Mouse (Mus musculus): ENCODE measurements around the gene Grin2c. TPM values are rescaled to one million over a fixed set of nuclear protein-coding genes. Genes with fewer than 3 reads are reported as not detected.

The Grin2c gene
- polyA plus RNA-seq, 1 experiment from 2014 or later, result 0.24 TPM

DNA sequence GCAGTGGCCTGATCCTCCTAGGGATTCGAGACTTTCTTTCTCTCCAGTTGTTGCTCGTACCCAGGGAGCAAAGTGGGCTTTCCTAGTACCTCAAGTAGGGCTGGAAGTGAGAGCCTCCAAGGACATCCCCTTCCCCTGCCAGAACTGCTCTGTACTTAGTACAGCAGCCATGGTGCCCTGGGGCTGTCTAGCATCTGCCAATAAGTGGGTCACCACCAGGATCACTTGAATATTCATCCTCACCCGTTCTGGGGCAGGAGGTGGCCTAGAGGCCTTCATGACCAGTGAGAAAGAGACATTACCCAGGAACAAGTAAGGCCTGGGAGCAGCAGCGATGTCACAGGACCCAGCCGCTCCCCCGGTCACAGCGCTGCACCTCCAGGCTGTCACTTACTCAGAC lies 57.1 kb downstream of the Grin2c start:
- Histone ChIP-seq H3K36me3 (ENCODE audit: control insufficient read depth, insufficient read depth, low read length) (peaks cover 7% of the 10 kb centered on the region; the same call in 1 of the 2 replicates), H3K27me3 (ENCODE audit: control insufficient read depth, insufficient read depth, low read length) (no peaks in the 10 kb centered on the region), H3K9ac (replicated peaks; ENCODE audit: low read depth, low read length) (no peak overlapping the region), H3K4me1 (ENCODE audit: control insufficient read depth, insufficient read depth, low read length) (no peaks in the 10 kb centered on the region), H3K27ac (ENCODE audit: low read depth, low read length) (no peak overlapping the region), H3K4me2 (ENCODE audit: low read depth, low read length) (no peak overlapping the region), H3K4me3 (ENCODE audit: low read depth, low read length) (no peak overlapping the region), H3K9me3 (ENCODE audit: control insufficient read depth, low read length) (no peaks in the 10 kb centered on the region)
- 76% methylated on average over 7 of the region's 7 CpGs for WGBS
- ATAC-seq (ENCODE audit: low read depth), result no peak

DNA sequence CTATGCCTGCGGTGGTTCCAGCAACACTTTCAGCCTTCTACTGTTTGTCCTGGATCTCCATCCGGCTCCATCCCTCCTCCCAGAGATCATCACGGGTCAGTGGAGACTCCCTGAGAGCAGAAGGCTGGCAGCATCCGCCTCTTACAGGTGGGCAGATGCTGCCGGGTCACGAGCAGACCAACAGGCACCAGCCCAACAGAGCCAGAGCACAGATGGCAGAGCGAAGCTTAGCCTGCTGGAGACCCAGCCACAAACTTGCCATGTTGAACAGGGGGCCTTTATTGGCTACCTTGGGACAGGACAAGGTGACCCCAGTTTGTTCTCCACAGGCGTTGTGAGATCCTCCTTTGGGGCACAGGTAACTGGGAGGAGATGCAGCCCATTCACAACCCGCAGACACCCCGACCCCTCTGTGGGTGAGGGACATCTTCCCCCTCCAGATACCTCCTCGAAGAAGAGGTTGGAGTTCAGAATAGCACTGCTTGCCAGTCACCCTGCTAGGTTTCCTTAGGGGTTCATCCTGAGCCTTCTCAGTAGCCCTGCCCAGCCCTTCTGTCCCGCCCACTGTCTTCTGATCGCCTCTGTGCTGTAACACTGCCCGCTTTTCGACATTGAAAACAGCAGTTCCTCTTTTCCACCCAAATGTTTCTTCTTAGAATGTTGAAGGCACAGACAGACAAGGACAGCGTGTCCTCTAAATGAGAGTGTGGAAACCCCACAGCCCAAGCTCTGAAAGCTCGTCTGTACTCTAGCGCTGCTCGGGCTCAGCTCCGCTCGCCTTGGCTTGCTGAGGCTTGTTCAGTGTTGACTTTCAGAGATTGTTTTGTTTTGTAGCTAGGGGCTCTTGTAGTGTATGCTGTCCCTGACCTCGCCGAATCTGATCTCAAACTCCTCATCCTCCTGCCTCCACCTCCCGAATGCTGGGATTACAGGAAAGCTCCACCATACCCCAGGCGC lies 58.0 kb downstream of the Grin2c start:
- H3K27ac ChIP-seq (ENCODE audit: low read depth, low read length), result no peak overlapping the region
- WGBS, result 83% methylated on average over 25 of the region's 25 CpGs
- H3K36me3 ChIP-seq (ENCODE audit: control insufficient read depth, insufficient read depth, low read length), result peaks cover 7% of the 10 kb centered on the region; the same call in 1 of the 2 replicates
- H3K9me3 ChIP-seq (ENCODE audit: control insufficient read depth, low read length), result no peaks in the 10 kb centered on the region
- H3K4me2 ChIP-seq (ENCODE audit: low read depth, low read length), result no peak overlapping the region
- H3K9ac ChIP-seq (replicated peaks; ENCODE audit: low read depth, low read length), result no peak overlapping the region
- H3K27me3 ChIP-seq (ENCODE audit: control insufficient read depth, insufficient read depth, low read length), result no peaks in the 10 kb centered on the region
- no peaks in the 10 kb centered on the region for H3K4me1 ChIP-seq (ENCODE audit: control insufficient read depth, insufficient read depth, low read length)
- ATAC-seq (ENCODE audit: low read depth), result no peak
- no peak overlapping the region for H3K4me3 ChIP-seq (ENCODE audit: low read depth, low read length)

DNA sequence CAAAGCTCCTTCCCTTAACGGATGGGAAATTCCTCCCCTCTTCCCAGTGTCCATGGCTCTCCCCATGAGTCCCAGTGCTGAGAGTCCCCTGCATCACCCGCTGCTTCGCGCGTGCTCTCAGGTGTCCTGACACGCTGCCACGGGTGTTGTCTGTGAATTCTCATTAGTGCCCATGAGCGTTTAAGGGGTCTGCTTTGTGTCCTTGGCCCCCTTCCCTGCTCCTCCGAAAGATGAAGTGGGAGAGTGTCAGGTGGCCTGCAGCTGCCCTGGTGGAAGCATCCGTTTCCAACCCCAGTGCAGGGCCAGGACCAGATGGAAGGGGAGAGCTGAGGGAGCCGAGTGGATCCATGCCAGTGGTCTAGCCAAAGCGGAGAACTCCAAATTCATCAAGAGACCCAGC lies 58.9 kb downstream of the Grin2c start:
- WGBS, result 61% methylated on average over 12 of the region's 12 CpGs

DNA sequence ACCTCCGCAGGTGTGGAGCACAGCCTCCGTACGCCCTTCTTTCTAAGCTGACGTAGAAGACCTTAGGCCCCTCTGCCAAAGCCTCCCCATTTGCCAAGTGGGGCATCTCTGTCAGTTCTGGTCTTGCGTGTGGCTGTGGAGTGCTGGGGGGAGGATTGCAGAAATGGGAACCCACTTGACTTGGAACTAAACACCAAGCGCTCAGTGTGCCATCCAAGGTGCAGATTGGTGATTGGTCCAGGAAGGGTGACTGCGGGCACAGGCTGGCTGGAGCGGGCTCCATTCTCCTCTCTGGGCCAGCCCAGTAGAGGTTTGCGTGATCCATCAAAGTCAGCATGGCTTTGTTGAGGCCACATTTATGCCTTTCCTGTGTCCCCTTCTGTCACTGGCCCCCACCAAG lies 64.3 kb downstream of the Grin2c start:
- ATAC-seq (ENCODE audit: low read depth), result no peak
- Histone ChIP-seq H3K27me3 (ENCODE audit: control insufficient read depth, insufficient read depth, low read length) (no peaks in the 10 kb centered on the region), H3K9me3 (ENCODE audit: control insufficient read depth, low read length) (no peaks in the 10 kb centered on the region), H3K36me3 (ENCODE audit: control insufficient read depth, insufficient read depth, low read length) (peaks cover 14% of the 10 kb centered on the region; the same call in 1 of the 2 replicates), H3K27ac (ENCODE audit: low read depth, low read length) (no peak overlapping the region), H3K9ac (replicated peaks; ENCODE audit: low read depth, low read length) (no peak overlapping the region), H3K4me1 (ENCODE audit: control insufficient read depth, insufficient read depth, low read length) (no peaks in the 10 kb centered on the region), H3K4me3 (ENCODE audit: low read depth, low read length) (no peak overlapping the region), H3K4me2 (ENCODE audit: low read depth, low read length) (no peak overlapping the region)
- WGBS, result 91% methylated on average over 9 of the region's 9 CpGs

More for the DNA sequence above, 58.9 kb downstream of the Grin2c start:
- H3K9me3 ChIP-seq (ENCODE audit: control insufficient read depth, low read length), result no peaks in the 10 kb centered on the region
- H3K9ac ChIP-seq (replicated peaks; ENCODE audit: low read depth, low read length), result no peak overlapping the region
- H3K27me3 ChIP-seq (ENCODE audit: control insufficient read depth, insufficient read depth, low read length), result no peaks in the 10 kb centered on the region
- no peak overlapping the region for H3K4me3 ChIP-seq (ENCODE audit: low read depth, low read length)
- no peak for ATAC-seq (ENCODE audit: low read depth)
- peaks cover 7% of the 10 kb centered on the region; the same call in 1 of the 2 replicates for H3K36me3 ChIP-seq (ENCODE audit: control insufficient read depth, insufficient read depth, low read length)
- H3K4me1 ChIP-seq (ENCODE audit: control insufficient read depth, insufficient read depth, low read length), result no peaks in the 10 kb centered on the region
- H3K4me2 ChIP-seq (ENCODE audit: low read depth, low read length), result no peak overlapping the region
- H3K27ac ChIP-seq (ENCODE audit: low read depth, low read length), result no peak overlapping the region

DNA sequence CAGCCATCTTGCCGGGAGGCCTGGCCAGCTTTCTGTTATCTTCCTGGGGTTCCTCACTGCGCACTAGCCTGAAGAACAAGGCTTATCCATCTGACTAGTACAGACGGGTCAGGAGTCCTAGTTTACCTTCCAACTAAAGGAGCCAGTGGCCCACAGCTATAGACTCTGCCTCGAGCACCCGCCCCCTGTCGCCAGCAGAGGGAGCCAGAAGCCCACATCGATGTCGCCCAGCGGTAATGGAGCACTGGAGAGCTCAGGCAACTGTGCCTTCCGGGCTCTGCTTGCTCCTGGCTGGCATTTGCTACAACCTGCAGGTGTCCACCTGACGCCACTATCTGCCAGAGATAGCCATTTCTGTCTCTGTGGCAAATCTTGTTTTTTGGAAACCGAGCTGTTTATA lies 64.7 kb downstream of the Grin2c start:
- Histone ChIP-seq H3K4me1 (ENCODE audit: control insufficient read depth, insufficient read depth, low read length) (no peaks in the 10 kb centered on the region), H3K4me2 (ENCODE audit: low read depth, low read length) (no peak overlapping the region), H3K27ac (ENCODE audit: low read depth, low read length) (no peak overlapping the region), H3K9me3 (ENCODE audit: control insufficient read depth, low read length) (no peaks in the 10 kb centered on the region), H3K27me3 (ENCODE audit: control insufficient read depth, insufficient read depth, low read length) (no peaks in the 10 kb centered on the region), H3K9ac (replicated peaks; ENCODE audit: low read depth, low read length) (no peak overlapping the region), H3K36me3 (ENCODE audit: control insufficient read depth, insufficient read depth, low read length) (peaks cover 15% of the 10 kb centered on the region; the same call in 1 of the 2 replicates), H3K4me3 (ENCODE audit: low read depth, low read length) (no peak overlapping the region)
- peak; percentile 84 for ATAC-seq (ENCODE audit: low read depth)
- WGBS, result 12% methylated on average over 12 of the region's 12 CpGs

DNA sequence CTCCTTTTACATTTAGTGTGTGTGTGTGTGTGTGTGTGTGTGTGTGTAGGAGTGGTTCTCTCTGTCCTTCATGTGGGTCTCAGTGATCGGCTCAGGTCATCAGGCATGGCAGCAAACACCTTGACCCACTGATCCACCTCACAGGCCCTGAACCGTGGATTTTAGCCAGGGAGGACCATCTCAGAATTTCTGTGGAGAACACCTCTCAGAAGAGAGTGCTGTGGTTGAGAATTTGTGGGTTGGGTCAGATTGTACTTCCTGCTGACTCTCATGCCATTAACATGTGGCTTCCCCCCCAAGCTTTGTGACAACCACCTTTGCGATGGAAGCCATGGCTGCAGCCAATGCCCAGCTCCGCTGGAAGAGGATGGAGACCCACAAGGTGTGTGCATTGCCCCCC lies 66.5 kb downstream of the Grin2c start:
- H3K27me3 ChIP-seq (ENCODE audit: control insufficient read depth, insufficient read depth, low read length), result no peaks in the 10 kb centered on the region
- H3K9me3 ChIP-seq (ENCODE audit: control insufficient read depth, low read length), result no peaks in the 10 kb centered on the region
- 94% methylated on average over 4 of the region's 4 CpGs for WGBS
- H3K36me3 ChIP-seq (ENCODE audit: control insufficient read depth, insufficient read depth, low read length), result 0 out of 2 replicates have a peak, but pooled peaks cover 12% of the 10 kb centered on the region
- H3K4me3 ChIP-seq (ENCODE audit: low read depth, low read length), result no peak overlapping the region
- no peak overlapping the region for H3K27ac ChIP-seq (ENCODE audit: low read depth, low read length)
- ATAC-seq (ENCODE audit: low read depth), result no peak
- H3K4me1 ChIP-seq (ENCODE audit: control insufficient read depth, insufficient read depth, low read length), result no peaks in the 10 kb centered on the region
- no peak overlapping the region for H3K4me2 ChIP-seq (ENCODE audit: low read depth, low read length)
- H3K9ac ChIP-seq (replicated peaks; ENCODE audit: low read depth, low read length), result no peak overlapping the region

Small RNA genes lying within 50 kb of the gene (microRNA-seq; reads per million reads assigned to microRNA genes)
- not detected for gene Gm25837

Other genes starting within 250 kb of the Grin2c start
- gene Cd300ld4, start 240.2 kb downstream of the Grin2c start, polyA plus RNA-seq (2014; fragmentation: Nextera tagmentation; extraction: Ambion mirVana), result not detected in 2 replicates
- not detected in 2 replicates for gene Cd300ld5, start 229.5 kb downstream of the Grin2c start, polyA plus RNA-seq (2014; fragmentation: Nextera tagmentation; extraction: Ambion mirVana)
- gene Cd300ld3, start 218.8 kb downstream of the Grin2c start, polyA plus RNA-seq (2014; fragmentation: Nextera tagmentation; extraction: Ambion mirVana), result not detected in 2 replicates
- gene Cd300e, start 205.1 kb downstream of the Grin2c start, polyA plus RNA-seq (2014; fragmentation: Nextera tagmentation; extraction: Ambion mirVana), result not detected in 2 replicates
- 0.25 and 0.94 TPM in 2 replicates for gene Rab37, start 175.8 kb downstream of the Grin2c start, polyA plus RNA-seq (2014; fragmentation: Nextera tagmentation; extraction: Ambion mirVana)
- 0.11 TPM in 1 of 2 replicates, not detected in the other for gene Cd300lf, start 133.3 kb downstream of the Grin2c start, polyA plus RNA-seq (2014; fragmentation: Nextera tagmentation; extraction: Ambion mirVana)
- 42.3 and 59.1 TPM in 2 replicates for gene Slc9a3r1, start 103.9 kb downstream of the Grin2c start, polyA plus RNA-seq (2014; fragmentation: Nextera tagmentation; extraction: Ambion mirVana)
- 8.9 and 10.8 TPM in 2 replicates for gene Tmem104, start 79.8 kb downstream of the Grin2c start, polyA plus RNA-seq (2014; fragmentation: Nextera tagmentation; extraction: Ambion mirVana)
- gene Nat9, start 79.4 kb downstream of the Grin2c start, polyA plus RNA-seq (2014; fragmentation: Nextera tagmentation; extraction: Ambion mirVana), result 19.1 and 19.9 TPM in 2 replicates
- 12.5 and 14.6 TPM in 2 replicates for gene Fdxr, start 9.8 kb upstream of the Grin2c start, polyA plus RNA-seq (2014; fragmentation: Nextera tagmentation; extraction: Ambion mirVana)
- 1.4 and 1.9 TPM in 2 replicates for gene Fads6, start 30.4 kb upstream of the Grin2c start, polyA plus RNA-seq (2014; fragmentation: Nextera tagmentation; extraction: Ambion mirVana)
- gene Otop2, start 39.9 kb upstream of the Grin2c start, polyA plus RNA-seq (2014; fragmentation: Nextera tagmentation; extraction: Ambion mirVana), result 0.12 TPM in 1 of 2 replicates, not detected in the other
- 0.13 and 0.16 TPM in 2 replicates for gene Ush1g, start 54.8 kb upstream of the Grin2c start, polyA plus RNA-seq (2014; fragmentation: Nextera tagmentation; extraction: Ambion mirVana)
- gene Otop3, start 67.5 kb upstream of the Grin2c start, polyA plus RNA-seq (2014; fragmentation: Nextera tagmentation; extraction: Ambion mirVana), result 1.8 and 2.6 TPM in 2 replicates
- gene Hid1, start 100.5 kb upstream of the Grin2c start, polyA plus RNA-seq (2014; fragmentation: Nextera tagmentation; extraction: Ambion mirVana), result 41.7 and 45.7 TPM in 2 replicates
- gene Cdr2l, start 114.7 kb upstream of the Grin2c start, polyA plus RNA-seq (2014; fragmentation: Nextera tagmentation; extraction: Ambion mirVana), result 27.3 and 28.6 TPM in 2 replicates
- 207 and 211 TPM in 2 replicates for gene Mrpl58, start 136.5 kb upstream of the Grin2c start, polyA plus RNA-seq (2014; fragmentation: Nextera tagmentation; extraction: Ambion mirVana)
- gene Atp5h, start 152.7 kb upstream of the Grin2c start, polyA plus RNA-seq (2014; fragmentation: Nextera tagmentation; extraction: Ambion mirVana), result 928 and 1,005 TPM in 2 replicates
- 28.8 and 33.7 TPM in 2 replicates for gene Kctd2, start 152.9 kb upstream of the Grin2c start, polyA plus RNA-seq (2014; fragmentation: Nextera tagmentation; extraction: Ambion mirVana)
- not detected in 2 replicates for gene Trim80, start 173.3 kb upstream of the Grin2c start, polyA plus RNA-seq (2014; fragmentation: Nextera tagmentation; extraction: Ambion mirVana)
- gene Slc16a5, start 195.2 kb upstream of the Grin2c start, polyA plus RNA-seq (2014; fragmentation: Nextera tagmentation; extraction: Ambion mirVana), result 0.15 TPM in 2 replicates
- 15.5 and 19.4 TPM in 2 replicates for gene Armc7, start 208.4 kb upstream of the Grin2c start, polyA plus RNA-seq (2014; fragmentation: Nextera tagmentation; extraction: Ambion mirVana)
- gene Nt5c, start 224.6 kb upstream of the Grin2c start, polyA plus RNA-seq (2014; fragmentation: Nextera tagmentation; extraction: Ambion mirVana), result 84.4 and 95.8 TPM in 2 replicates
- gene Jpt1, start 247.1 kb upstream of the Grin2c start, polyA plus RNA-seq (2014; fragmentation: Nextera tagmentation; extraction: Ambion mirVana), result 1,282 and 1,347 TPM in 2 replicates